Mouse (Mus musculus) C2C12 (cell line): ENCODE data around the gene Bicral. TPM values are rescaled to one million over a fixed set of nuclear protein-coding genes. Genes with fewer than 3 reads are reported as not detected.
"Not testable (repeated sequence)": the region's sequence is repeated elsewhere in the genome, so short reads cannot be mapped to it uniquely, and the experiment has no call there.

Experiments used
- H3K27me3 ChIP-seq: one replicate; pipeline ENCODE4 v1.6.1; 2011; ENCODE audit not compliant: control insufficient read depth, insufficient read depth, insufficient read length
- H3K36me3 ChIP-seq: one replicate; pipeline ENCODE4 v1.6.1; 2011; ENCODE audit not compliant: control insufficient read depth, insufficient read depth
- H3K4me3 ChIP-seq: one replicate; pipeline ENCODE4 v1.5.1; 2011; ENCODE audit warnings: mild to moderate bottlenecking, control low read depth; ENCODE audit not compliant: poor library complexity, insufficient read depth, severe bottlenecking
- H3K79me2 ChIP-seq: one replicate; pipeline ENCODE4 v1.6.1; 2011; ENCODE audit not compliant: control insufficient read depth, insufficient read depth
- H3K79me3 ChIP-seq: one replicate; pipeline ENCODE4 v1.6.1; 2011; ENCODE audit warnings: low read depth, control low read depth
- H3ac ChIP-seq: one replicate; pipeline ENCODE3; 2011; ENCODE audit warnings: low read depth; ENCODE audit not compliant: control insufficient read depth, insufficient read length
- CEBPB ChIP-seq: IDR thresholded peaks from one replicate; pipeline ENCODE4 v1.6.1; 2011; ENCODE audit warnings: low read depth, mild to moderate bottlenecking, control low read depth, moderate library complexity
- CTCF ChIP-seq: IDR thresholded peaks from one replicate; pipeline ENCODE4 v1.5.1; 2011; ENCODE audit not compliant: control insufficient read depth, insufficient read depth, insufficient read length
- FOSL1 ChIP-seq: IDR thresholded peaks from one replicate; pipeline ENCODE4 v1.8.0; 2011; ENCODE audit warnings: mild to moderate bottlenecking, low read length; ENCODE audit not compliant: poor library complexity, insufficient read depth, severe bottlenecking
- MAX ChIP-seq: IDR thresholded peaks from one replicate; pipeline ENCODE4 v1.6.1; 2011; ENCODE audit warnings: mild to moderate bottlenecking, control low read depth
- MYOD1 ChIP-seq: IDR thresholded peaks from one replicate; pipeline ENCODE4 v1.6.1; 2011; ENCODE audit warnings: low read depth; ENCODE audit not compliant: control insufficient read depth, insufficient read length
- MYOG ChIP-seq: IDR thresholded peaks from one replicate; pipeline ENCODE4 v1.6.1; 2011; ENCODE audit not compliant: control insufficient read depth, insufficient read length; ENCODE audit errors: extremely low read depth
- USF1 ChIP-seq: IDR thresholded peaks from one replicate; pipeline ENCODE4 v1.6.1; 2011; ENCODE audit warnings: low read depth, mild to moderate bottlenecking, control low read depth, moderate library complexity
- polyA plus RNA-seq: library from polyadenylated mRNA; unstranded; fragments of >200 nt; fragmentation: generic; extraction: Trizol; gene quantifications from one replicate; pipeline ENCODE4 v1.2.1, GENCODE M21; 2012; ENCODE audit warnings: missing spikeins

The Bicral gene
- polyA plus RNA-seq, 1 experiment, result 3.9 TPM

- peaks cover 34% of the 10 kb centered on the region for H3K79me3 ChIP-seq
- TF ChIP-seq MAX (no peak), FOSL1 (no peak), MYOD1 (no peak), CEBPB (no peak), USF1 (no peak), CTCF (no peak), MYOG (no peak)
- peaks cover 44% of the 10 kb centered on the region for H3K79me2 ChIP-seq
- peaks cover 3% of the 10 kb centered on the region for H3K36me3 ChIP-seq
- H3K4me3 ChIP-seq, result no peak overlapping the region
- no peak overlapping the region for H3ac ChIP-seq
- H3K27me3 ChIP-seq, result no peaks in the 10 kb centered on the region
Observed at GRCm38 (mm10) chr17:46853281-46853680, 5.0 kb downstream of the Bicral start.

- H3ac ChIP-seq, result no peak overlapping the region
- H3K79me2 ChIP-seq, result peaks cover 44% of the 10 kb centered on the region
- H3K4me3 ChIP-seq, result no peak overlapping the region
- H3K27me3 ChIP-seq, result no peaks in the 10 kb centered on the region
- H3K36me3 ChIP-seq, result peaks cover 3% of the 10 kb centered on the region
- peaks cover 34% of the 10 kb centered on the region for H3K79me3 ChIP-seq
- peak; percentile 28 for TF ChIP-seq MYOD1
- TF ChIP-seq MAX, result no peak
Observed at GRCm38 (mm10) chr17:46852725-46853124, 5.6 kb downstream of the Bicral start.

GRCm38 (mm10) chr17:46847206-46847605 lies 11.1 kb downstream of the Bicral start:
- no peaks in the 10 kb centered on the region for H3K36me3 ChIP-seq
- H3ac ChIP-seq, result no peak overlapping the region
- no peaks in the 10 kb centered on the region for H3K79me2 ChIP-seq
- TF ChIP-seq CTCF (no peak), CEBPB (no peak), MYOG (no peak), FOSL1 (no peak), USF1 (no peak), MAX (no peak), MYOD1 (no peak)
- no peaks in the 10 kb centered on the region for H3K27me3 ChIP-seq
- peaks cover 6% of the 10 kb centered on the region for H3K79me3 ChIP-seq
- no peak overlapping the region for H3K4me3 ChIP-seq

GRCm38 (mm10) chr17:46846573-46846972 lies 11.7 kb downstream of the Bicral start:
- not testable (repeated sequence) for H3K79me3 ChIP-seq, H3K36me3 ChIP-seq, H3K79me2 ChIP-seq, H3K4me3 ChIP-seq, H3K27me3 ChIP-seq, H3ac ChIP-seq

GRCm38 (mm10) chr17:46845262-46845661 lies 13.0 kb downstream of the Bicral start:
- Histone ChIP-seq H3K79me2 (no peaks in the 10 kb centered on the region), H3K36me3 (no peaks in the 10 kb centered on the region), H3ac (no peak overlapping the region), H3K27me3 (no peaks in the 10 kb centered on the region), H3K79me3 (peaks cover 6% of the 10 kb centered on the region), H3K4me3 (no peak overlapping the region)
- TF ChIP-seq MYOD1, result no peak
- no peak for TF ChIP-seq MYOG
- TF ChIP-seq USF1, result no peak
- no peak for TF ChIP-seq CTCF
- TF ChIP-seq FOSL1, result no peak
- TF ChIP-seq MAX, result no peak
- no peak for TF ChIP-seq CEBPB

- no peak for TF ChIP-seq CEBPB
- TF ChIP-seq MAX, result no peak
- no peak for TF ChIP-seq CTCF
- TF ChIP-seq FOSL1, result no peak
- TF ChIP-seq MYOD1, result no peak
- no peak for TF ChIP-seq MYOG
- no peak for TF ChIP-seq USF1
- H3K4me3 ChIP-seq, result no peak overlapping the region
- peaks cover 6% of the 10 kb centered on the region for H3K79me3 ChIP-seq
Observed at GRCm38 (mm10) chr17:46844811-46845210, 13.5 kb downstream of the Bicral start.

GRCm38 (mm10) chr17:46843716-46844115 lies 14.6 kb downstream of the Bicral start:
- TF ChIP-seq MYOG (no peak), USF1 (no peak), CTCF (no peak)
- Histone ChIP-seq H3K36me3 (no peaks in the 10 kb centered on the region), H3K4me3 (no peak overlapping the region), H3K79me3 (peaks cover 6% of the 10 kb centered on the region), H3ac (no peak overlapping the region), H3K79me2 (no peaks in the 10 kb centered on the region), H3K27me3 (no peaks in the 10 kb centered on the region)

More at GRCm38 (mm10) chr17:46844811-46845210, 13.5 kb downstream of the Bicral start:
- H3K36me3 ChIP-seq, result no peaks in the 10 kb centered on the region
- H3ac ChIP-seq, result no peak overlapping the region
- no peaks in the 10 kb centered on the region for H3K79me2 ChIP-seq
- no peaks in the 10 kb centered on the region for H3K27me3 ChIP-seq
